Mouse (Mus musculus) CD4-positive helper T cell, adult 2 months (primary cell): ENCODE results near the gene Elovl6.

Experiments used
- DNase-seq: peaks from one replicate; pipeline ENCODE4 v3.0.0-alpha.2; 2012; ENCODE audit warnings: low read depth, missing footprints, low spot score

Elovl6 gene

DNA sequence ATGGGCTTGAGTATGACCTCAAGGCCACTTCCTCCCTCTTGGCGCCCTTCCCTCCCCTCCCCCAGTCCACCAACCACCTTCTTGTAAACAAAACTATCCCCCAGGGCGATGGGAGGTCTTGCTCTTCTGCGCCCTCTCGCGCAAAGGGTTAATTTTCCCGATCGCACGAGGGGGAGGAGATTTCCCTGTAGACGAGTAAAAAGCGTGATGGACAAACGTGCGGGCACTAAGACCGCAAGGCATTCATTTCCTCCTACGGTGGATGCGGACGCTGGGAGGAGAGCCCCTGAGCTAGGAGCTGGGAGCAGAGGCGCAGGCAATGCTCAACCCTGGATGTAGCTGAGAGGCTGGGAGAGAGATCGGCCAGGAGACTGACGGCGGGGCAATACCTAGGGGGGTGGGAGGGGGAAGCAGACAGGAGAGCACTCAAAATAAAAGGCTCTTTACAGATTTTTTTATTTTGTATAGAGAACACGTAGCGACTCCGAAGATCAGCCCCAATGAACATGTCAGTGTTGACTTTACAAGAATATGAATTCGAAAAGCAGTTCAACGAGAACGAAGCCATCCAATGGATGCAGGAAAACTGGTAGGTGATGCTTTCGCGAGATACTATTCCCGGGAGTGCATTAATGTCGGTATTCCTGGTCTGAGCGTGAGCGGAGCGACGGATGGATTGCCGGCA is at the start of gene Elovl6:
TSS of gene Elovl6 (plus strand) at position 176 of the 685 bp plus-strand sequence.
- DNase-seq, result peak; percentile 64

DNA sequence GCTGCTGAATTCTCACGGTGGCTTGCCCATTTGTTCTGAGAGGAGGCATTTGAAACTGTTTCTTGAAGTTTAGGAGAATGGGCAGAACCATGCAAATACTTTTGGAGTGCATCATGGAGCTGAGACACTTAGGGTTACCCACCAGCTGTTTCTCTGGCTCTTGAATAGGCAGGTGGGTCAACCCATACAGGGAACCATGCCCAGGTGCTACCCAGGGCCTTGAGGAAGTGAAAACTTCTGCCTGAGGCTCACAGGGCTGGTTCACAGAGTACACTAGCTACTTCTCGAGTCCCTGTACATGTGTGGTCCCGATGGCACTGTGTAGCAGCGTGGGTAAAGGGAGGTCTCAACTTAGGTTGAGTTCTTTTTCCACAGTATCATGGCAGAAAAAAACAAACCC is 43.4 kb upstream of the Elovl6 start:
- DNase-seq, result no peak

DNA sequence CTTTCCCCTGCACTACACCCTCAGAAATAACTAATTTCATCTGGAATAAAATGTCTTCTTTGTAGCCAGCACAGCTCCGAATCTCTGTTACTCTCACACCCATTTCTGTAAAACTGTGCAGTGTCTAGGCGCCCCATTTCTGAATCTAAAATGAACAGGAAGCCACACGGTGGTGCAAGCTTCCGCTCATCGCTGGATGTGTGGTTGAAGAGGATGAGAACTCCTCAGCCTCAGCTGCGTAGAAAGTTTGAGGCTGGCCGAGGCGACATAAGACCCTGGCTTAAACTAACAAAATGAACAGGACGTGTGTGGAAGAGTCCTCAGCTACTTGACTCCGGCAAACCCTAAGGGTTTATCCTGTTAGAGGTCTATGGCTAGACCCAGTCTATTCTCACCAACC is 38.0 kb upstream of the Elovl6 start:
- DNase-seq, result peak; percentile 61

GRCm38 (mm10) chr3:129494731-129495130 is 37.4 kb upstream of the Elovl6 start:
- no peak for DNase-seq

GRCm38 (mm10) chr3:129503781-129504180 is 28.4 kb upstream of the Elovl6 start:
- DNase-seq, result no peak

DNA sequence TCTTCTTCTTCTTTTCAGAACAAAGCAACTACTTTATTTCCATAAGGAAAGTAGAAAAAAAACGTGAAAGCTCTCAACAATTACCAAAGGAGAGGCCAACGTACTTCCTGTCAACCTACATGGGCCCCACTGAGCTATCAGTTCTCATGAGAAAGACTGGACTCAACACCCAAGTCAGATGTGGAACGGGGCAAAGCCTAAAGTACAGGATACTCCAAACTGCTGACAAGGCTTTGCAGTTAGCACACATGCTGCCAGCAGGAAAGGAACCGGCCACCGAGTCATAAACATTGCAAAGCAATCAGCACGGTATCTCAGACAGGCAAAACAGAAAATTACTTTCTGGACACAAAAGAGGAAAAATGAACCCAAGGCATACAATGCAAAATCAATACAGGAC is 27.2 kb upstream of the Elovl6 start:
- no peak for DNase-seq

GRCm38 (mm10) chr3:129507736-129508135 is 24.4 kb upstream of the Elovl6 start:
- DNase-seq, result no peak

- DNase-seq, result no peak
These were observed 23.6 kb upstream of the Elovl6 start for GRCm38 (mm10) chr3:129508571-129508970.

GRCm38 (mm10) chr3:129509725-129510124 is 22.4 kb upstream of the Elovl6 start:
- no peak for DNase-seq

GRCm38 (mm10) chr3:129515863-129516436 is 16.2 kb upstream of the Elovl6 start:
- DNase-seq, result no peak

DNA sequence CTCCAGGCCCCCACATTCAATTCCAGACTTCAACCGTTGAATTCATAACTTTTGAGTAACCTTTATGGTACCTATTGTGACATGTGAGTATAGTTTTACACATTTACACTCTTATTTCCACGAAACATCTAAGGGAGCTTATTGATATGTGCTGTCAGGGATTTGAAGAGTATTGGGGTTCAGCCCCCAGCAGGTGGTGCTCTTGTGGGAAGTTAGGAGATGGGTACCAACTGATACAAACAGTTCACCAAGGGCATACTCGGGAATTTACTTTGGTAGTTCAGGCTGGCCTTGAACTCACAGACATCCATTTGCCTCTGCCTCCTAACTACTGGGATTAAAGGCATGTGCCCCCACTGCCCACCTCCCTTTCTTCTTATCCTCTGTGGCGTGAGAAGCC is 11.7 kb upstream of the Elovl6 start:
- peak; percentile 63 for DNase-seq

DNA sequence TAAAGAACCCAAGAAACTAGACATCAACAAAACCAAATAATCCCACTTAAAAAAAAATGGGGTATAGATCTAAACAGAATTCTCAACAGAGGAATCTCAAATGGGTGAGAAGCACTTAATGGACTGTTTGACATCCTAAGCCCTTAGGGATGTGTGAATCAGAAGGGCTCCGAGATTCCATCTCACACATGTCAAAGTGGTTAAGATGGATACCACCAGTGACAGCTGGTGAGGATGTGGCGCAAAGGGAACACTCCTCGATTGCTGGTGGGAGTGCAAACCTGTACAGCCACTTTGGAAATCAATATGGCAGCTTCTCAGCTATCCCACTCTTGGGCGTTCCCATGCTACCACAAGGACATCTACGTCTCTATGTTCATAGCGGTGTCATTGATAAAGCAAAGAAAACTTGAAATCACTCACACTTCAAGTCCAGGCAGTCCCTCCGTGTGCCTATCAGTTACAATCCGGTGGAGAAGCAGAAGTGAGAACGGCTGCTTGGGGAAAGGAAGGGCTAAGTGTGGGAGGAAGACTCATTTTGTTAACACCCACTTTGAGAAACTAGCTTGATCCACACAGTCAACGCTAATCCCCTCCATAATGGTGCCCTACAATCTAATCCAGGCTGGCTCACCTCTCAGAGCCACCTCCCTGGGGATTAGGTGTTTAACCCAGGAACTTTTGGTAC is 8.6 kb upstream of the Elovl6 start:
- no peak for DNase-seq

- DNase-seq, result no peak
These were observed 5.1 kb upstream of the Elovl6 start for GRCm38 (mm10) chr3:129527046-129527445.

- DNase-seq, result no peak
These were observed 2.8 kb upstream of the Elovl6 start for GRCm38 (mm10) chr3:129529311-129529710.

- no peak for DNase-seq
These were observed 1.7 kb upstream of the Elovl6 start for GRCm38 (mm10) chr3:129530461-129530860.

DNA sequence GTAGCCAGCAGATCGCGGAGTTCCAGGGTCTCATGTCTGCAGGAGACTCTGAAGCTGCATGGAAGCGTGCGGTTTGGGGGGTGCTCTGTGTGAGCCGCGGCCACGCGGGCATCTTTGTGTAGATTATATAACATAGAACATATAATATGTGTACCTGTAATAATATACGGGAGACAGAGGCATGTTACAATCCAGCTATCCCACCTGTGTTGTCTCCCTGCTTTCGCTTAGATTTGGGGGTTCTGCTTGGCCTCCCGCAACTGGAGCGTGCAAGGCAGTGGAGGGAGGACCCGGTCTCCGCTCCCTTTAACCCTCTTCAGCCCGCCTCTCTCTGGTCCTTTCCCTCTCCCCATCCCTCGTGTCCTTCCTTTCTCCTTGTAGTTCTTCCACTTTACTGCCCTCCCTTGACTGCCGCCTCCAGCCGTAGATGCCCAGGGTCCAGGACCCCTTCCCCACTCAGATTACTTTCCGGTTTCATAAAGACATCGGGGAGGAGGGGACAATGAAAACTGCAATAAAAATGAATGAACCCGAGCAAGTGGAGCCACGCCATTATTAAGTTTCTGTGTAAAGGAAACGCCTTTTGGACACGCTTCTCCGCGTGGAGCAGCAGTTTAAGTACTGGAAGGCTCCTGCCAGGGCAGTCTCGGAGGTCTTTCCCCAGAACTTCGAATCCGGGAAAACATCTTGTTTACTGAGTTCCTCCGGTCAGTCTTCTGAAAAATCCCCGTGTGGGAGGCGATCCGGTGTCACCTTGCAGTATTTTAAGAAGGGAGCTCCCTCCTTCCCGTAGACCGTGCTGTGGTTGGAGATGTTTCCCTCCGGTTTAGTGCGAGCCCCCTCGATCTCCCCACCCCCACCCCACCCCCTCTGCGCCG is 949 bp downstream of the Elovl6 start:
- peak; percentile 58 for DNase-seq

DNA sequence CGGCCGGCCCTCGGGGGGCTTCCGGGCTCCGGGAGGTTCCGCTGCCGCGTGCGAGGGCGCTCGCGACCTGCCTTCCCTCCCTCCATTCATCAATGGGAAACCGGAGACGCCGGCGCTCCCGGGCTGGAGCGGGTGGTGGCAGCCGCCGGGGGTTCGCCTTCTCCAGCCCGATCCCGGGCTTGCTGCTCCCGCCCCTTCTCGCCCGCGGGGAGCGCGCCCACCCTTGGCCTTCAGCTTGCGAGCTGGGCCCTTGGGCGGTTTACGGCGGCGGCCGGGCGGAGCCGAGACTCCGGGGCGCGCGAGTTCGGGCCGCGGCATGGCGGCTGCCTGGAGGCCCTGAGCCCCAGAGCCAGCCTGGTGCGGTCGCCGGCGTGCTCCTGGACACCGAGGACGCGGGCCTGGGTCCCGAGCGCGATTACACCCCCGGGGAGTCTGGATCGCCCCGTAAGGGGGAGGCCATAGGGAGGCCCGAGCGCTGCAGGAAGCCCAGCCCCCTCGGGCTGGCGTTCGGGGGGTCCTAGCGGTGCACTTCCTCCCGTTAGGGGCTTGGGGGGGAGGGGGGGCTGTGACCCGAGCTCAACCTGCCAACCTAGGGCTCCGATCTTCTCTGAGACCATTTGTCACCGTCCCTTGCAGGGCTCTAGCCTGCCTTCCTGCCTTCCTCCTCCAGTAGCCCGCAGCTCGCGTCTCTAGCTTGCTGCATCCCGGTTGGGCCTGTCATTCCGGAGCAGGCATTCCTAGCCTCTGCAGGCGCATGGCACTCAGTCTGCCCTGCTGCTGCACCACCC is 1.8 kb downstream of the Elovl6 start:
- DNase-seq, result peak; percentile 68

DNA sequence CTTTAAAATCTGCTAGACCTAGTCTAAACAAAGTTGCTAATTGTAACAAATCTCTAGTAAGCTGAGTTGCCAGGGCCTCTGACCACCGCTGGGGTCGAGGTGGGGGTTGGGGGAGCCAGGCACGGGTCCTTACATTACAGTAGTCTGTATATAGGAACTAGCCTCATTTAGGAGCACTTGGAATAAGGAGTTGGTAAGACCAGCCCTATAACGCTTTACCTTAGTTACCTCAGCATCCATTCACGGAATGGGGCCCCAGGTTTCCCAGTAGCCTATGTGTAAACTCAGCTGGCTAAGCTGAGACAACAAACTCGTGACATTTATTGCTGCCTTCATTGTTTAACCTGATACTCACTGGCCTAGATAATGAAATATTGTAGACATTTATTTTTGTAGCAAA is 3.3 kb downstream of the Elovl6 start:
- DNase-seq, result no peak

GRCm38 (mm10) chr3:129536109-129536508 is 4.0 kb downstream of the Elovl6 start:
- peak; percentile 96 for DNase-seq

DNA sequence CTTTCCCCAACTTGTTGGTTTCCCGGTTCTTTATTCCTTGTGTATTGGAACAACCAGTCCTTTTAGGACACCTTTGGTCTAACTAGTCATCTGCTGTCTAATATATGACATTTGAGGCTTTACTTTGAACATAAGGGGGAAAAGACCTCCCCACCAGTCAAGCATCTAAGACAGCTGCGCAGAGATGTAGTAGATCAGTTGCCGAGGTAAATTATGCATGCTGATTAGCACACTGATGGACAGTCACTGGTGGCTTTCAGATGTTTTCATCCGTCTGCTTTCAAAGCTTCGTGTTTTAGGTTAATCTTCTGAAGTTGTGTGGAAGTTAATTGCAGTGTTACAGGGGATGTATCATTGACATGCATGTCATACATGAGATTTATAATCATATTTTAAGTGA is 5.8 kb downstream of the Elovl6 start:
- DNase-seq, result no peak

DNA sequence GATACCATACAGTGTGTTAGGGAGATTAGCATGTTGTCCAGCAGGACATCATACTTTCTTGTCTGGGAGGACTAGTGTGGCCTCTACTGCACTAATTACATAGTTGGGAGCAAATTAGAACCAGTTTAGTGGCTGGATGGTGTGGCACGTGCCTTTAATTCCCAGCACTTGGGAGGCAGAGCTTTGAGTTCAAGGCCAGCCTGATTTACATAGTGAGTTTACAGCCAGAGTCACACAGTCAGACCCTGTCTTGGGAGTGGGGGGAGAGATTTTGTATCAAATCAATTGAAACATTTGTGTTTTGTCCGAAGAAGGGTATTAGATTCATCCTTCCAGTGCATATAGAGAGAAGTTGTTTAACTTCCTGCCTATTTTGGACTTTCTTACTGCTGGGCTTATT is 8.7 kb downstream of the Elovl6 start:
- no peak for DNase-seq
